In the genomic region with DNA sequence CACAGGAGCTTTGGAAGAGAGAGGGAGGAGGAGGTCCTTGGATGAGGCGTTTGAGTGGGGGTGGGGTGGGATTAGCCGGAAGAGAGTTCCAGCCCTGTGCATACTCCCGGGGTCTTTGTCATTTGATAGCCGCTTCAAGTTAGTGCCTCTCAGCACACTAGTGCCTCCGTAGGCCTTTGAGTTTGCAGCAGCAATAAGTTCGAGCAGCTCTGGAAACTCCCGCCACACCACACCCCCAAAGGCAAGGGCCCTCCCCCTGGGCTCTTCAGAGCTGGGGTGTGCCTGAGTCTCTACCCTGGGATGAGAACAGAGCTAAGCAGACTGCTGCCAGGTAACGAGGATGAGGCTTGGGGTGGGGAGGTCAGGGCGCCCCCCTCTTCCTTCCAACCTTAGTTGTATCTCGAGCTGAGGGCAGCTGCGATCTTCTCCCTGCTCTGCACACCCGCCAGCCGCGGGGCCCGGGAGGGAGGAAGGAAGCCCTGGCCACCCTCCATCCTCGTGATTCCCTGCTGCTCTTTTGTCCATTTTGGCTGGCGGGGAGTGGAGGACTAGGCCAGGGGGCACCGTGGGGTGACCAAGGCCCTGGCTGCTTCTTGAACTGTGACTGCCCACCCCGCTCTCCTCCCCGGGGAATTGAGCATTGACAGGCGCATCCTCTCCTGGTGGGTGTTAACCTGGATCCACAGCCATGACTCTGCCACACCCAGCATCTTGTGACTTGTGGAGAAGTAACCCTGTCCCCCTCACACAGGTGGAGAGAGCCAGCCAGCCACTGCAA, we compare ENCODE assay signal across 8 mouse cellular contexts. TPM values are rescaled to one million over a fixed set of nuclear protein-coding genes. Genes with fewer than 3 reads are reported as not detected.
DNase-seq lines count a peak whose midpoint lies in the region; ATAC-seq and TF ChIP-seq lines count a peak whose summit lies in the region.

No protein-coding gene starts in this region.

- peak; percentile 95 for ATAC-seq in inflammation-experienced regulatory T-cells, adult 6 months
- ATAC-seq in liver, embryonic 15.5 days (ENCODE audit: insufficient read depth), result peak; percentile 40; the same call in 1 of the 2 replicates
- ATAC-seq in frontal cortex, adult (ENCODE audit: low TSS enrichment), result no peak

- WGBS in liver, embryonic 15.5 days (ENCODE audit: insufficient replicate concordance), result 11% methylated on average over 21 of the region's 21 CpGs

- no peaks in the 10 kb centered on the region for H3K27me3 ChIP-seq in liver, embryonic 15.5 days

- in situ Hi-C loops in ES-E14 (cut with MboI; ENCODE audit: low sequenced_read_pairs in 2 of 2, unreplicated experiment in 2 of 2), result no loop called here

- H3K4me1 ChIP-seq in ES-E14 (ENCODE audit: control insufficient read depth in 2 of 2, insufficient read depth in 2 of 2, low read length in 2 of 2, poor library complexity in 1 of 2), result peaks cover 7 to 21% of the 10 kb centered on the region in 2 experiments
- H3K4me1 ChIP-seq in liver, embryonic 15.5 days (replicated peaks), result peaks cover 16% of the 10 kb centered on the region

- no peaks in the 10 kb centered on the region for H3K9me3 ChIP-seq in ES-E14 (ENCODE audit: control insufficient read depth, insufficient read depth, low read depth, low read length)
- H3K9me3 ChIP-seq in liver, embryonic 15.5 days (replicated peaks), result no peaks in the 10 kb centered on the region

- peak overlapping the region; percentile 66 for H3K27ac ChIP-seq in ES-E14 (ENCODE audit: insufficient read depth, low read depth, low read length, poor library complexity, severe bottlenecking)
- 0 out of 2 replicates have a peak overlapping the region, but pooled peaks have one; percentile 29 for H3K27ac ChIP-seq in liver, embryonic 15.5 days (replicated peaks)

- peaks cover 7% of the 10 kb centered on the region; the same call in 1 of the 2 replicates for H3K36me3 ChIP-seq in ES-E14 (ENCODE audit: control insufficient read depth, insufficient read depth, low read length, poor library complexity, severe bottlenecking)
- H3K36me3 ChIP-seq in liver, embryonic 15.5 days (replicated peaks), result no peaks in the 10 kb centered on the region

- H3K9ac ChIP-seq in ES-E14 (ENCODE audit: insufficient read depth, low read depth, low read length, poor library complexity, severe bottlenecking), result peak overlapping the region; percentile 54
- no peak overlapping the region for H3K9ac ChIP-seq in liver, embryonic 15.5 days

- DNase-seq in ES-E14 (ENCODE audit: low read depth, low spot score), result peak; percentile 70
- DNase-seq in c-Kit-positive CD71-positive TER-119-negative erythroid progenitor cells, embryonic 14.5 days (ENCODE audit: low read depth), result peak; percentile 24
- DNase-seq in gastrocnemius, postnatal 4 days (ENCODE audit: low spot score in 2 of 2), result peak; percentile 42 to 69
- peak; percentile 69 for DNase-seq in neural tube, embryonic 10.5 days (ENCODE audit: extremely low spot score, low spot score)
- peak; percentile 71 for DNase-seq in thymus, postnatal 10 days (ENCODE audit: low spot score in 2 of 2)

- peak overlapping the region; percentile 53 to 63 for H3K4me3 ChIP-seq in ES-E14 (ENCODE audit: insufficient read depth in 1 of 2, low read depth in 1 of 2, low read length in 2 of 2, poor library complexity in 1 of 2, severe bottlenecking in 1 of 2)
- peak overlapping the region; percentile 32 for H3K4me3 ChIP-seq in liver, embryonic 15.5 days (replicated peaks)

- peak overlapping the region; percentile 21 for H3K4me2 ChIP-seq in liver, embryonic 15.5 days

TF ChIP-seq in ES-E14, 5 proteins besides CTCF, POLR2A, EP300 and RAD21:
- TF ChIP-seq CHD2 (IDR thresholded peaks at IDR 0.05; ENCODE audit: low read depth, low read length) (no peak; the same call in 1 of the 2 replicates), ZNF384 (IDR thresholded peaks at IDR 0.05; ENCODE audit: low read depth, low read length) (no peak), MAFK (IDR thresholded peaks at IDR 0.05; ENCODE audit: insufficient read depth, low read depth, low read length) (no peak), ZC3H11A (IDR thresholded peaks at IDR 0.05; ENCODE audit: borderline replicate concordance, low read depth, low read length) (no peak), HCFC1 (IDR thresholded peaks at IDR 0.05; ENCODE audit: borderline replicate concordance, insufficient read depth, low read length) (no peak)

RNA-seq across cellular contexts. Expression of a gene that starts 3.2 kb away (rescaled TPM):
- 35.7 and 39.3 TPM in 2 replicates for total RNA-seq in ES-E14 (2012; rRNA removed)
- total RNA-seq in gastrocnemius, postnatal 4 days (2021), result 1 to 10 TPM; 7.9 to 9.5 TPM
- 10 to 100 TPM; 31.9 to 54.2 (median 48.9) TPM for polyA plus RNA-seq in inflammation-experienced regulatory T-cells, adult 6 months (2017; shearing (Covaris generic))
- polyA plus RNA-seq in liver, embryonic 15.5 days (2015; fragmentation: Nextera tagmentation; extraction: Ambion mirVana), result 4.6 and 5.1 TPM in 2 replicates

RNA-seq across cellular contexts. Expression of a gene that starts 51.7 kb away (rescaled TPM):
- 245 and 265 TPM in 2 replicates for total RNA-seq in ES-E14 (2012; rRNA removed)
- total RNA-seq in gastrocnemius, postnatal 4 days (2021), result 100 to 1,000 TPM; 134 to 152 TPM
- 10 to 100 TPM; 57.8 to 90.1 (median 81.4) TPM for polyA plus RNA-seq in inflammation-experienced regulatory T-cells, adult 6 months (2017; shearing (Covaris generic))
- 142 and 147 TPM in 2 replicates for polyA plus RNA-seq in liver, embryonic 15.5 days (2015; fragmentation: Nextera tagmentation; extraction: Ambion mirVana)

RNA-seq across cellular contexts. Expression of a gene that starts 54.5 kb away (rescaled TPM):
- 15.4 and 23.7 TPM in 2 replicates for total RNA-seq in ES-E14 (2012; rRNA removed)
- 1 to 10 TPM; 7.6 to 10.0 TPM for total RNA-seq in gastrocnemius, postnatal 4 days (2021)
- polyA plus RNA-seq in inflammation-experienced regulatory T-cells, adult 6 months (2017; shearing (Covaris generic)), result 1 to 10 TPM in 1 of 3 experiments, under 1 TPM in 2; 0.68 to 1.7 (median 0.90) TPM
- 0.73 and 0.89 TPM in 2 replicates for polyA plus RNA-seq in liver, embryonic 15.5 days (2015; fragmentation: Nextera tagmentation; extraction: Ambion mirVana)
